ENCODE assay signal across 11 mouse cellular contexts in the genomic region with DNA sequence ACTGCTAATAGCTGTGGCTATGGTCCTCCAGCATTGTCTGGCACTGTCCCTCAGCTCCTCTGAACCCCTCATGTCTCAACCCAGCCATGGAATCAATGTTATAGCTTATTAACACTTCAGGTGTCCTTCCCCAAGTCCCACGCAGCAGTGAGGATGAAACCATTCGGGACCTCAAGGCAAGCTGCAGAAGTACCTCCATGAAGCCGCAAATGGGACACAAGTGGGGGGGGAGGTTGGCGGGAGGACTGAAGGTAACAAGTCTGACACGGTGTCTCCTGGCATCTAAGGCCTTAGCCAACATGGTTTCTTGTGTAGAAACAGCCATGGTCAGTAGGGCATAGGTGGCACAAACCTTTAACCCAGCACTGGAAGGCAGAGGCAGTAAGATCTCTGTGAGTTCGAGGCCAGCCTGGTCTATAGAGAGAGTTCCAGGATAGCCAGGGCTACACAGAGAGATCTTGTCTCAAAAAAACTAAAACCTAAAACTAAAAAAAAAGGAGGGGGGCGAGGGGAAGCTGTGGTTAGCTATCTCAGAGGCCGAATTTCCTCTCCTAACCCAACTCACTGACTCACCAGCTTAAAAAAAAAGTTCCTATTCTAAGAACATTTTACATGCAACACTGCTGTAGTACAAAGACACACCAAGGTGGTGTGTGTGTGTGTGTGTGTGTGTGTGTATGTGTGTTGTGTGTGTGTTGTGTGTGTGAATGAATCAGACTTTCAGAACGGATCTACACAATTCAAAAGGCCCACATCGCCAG.
A peak's percentile ranks its signal among the peaks of the same experiment; 100 is the strongest.
DNase-seq lines count a peak whose midpoint lies in the region; ATAC-seq and TF ChIP-seq lines count a peak whose summit lies in the region.
"Had no signal": no experiment of that assay in that cellular context is flagged by ENCODE, and none has a peak within 500 bp of the region (broad histone marks: within the 10 kb centered on the region; RNA-seq: fewer than 3 reads in every experiment).

No protein-coding gene starts in this region.

- TF ChIP-seq CTCF in embryonic fibroblast, embryonic 13.5 days (IDR thresholded peaks at IDR 0.05; ENCODE audit: borderline replicate concordance, insufficient read depth, low read length) = no peak

- peak; percentile 63 for DNase-seq in cerebellum, adult 9-11 months
- DNase-seq in CD8-positive naive resting alpha-beta T cell, adult 2 months (ENCODE audit: low read depth in 2 of 2, low spot score in 2 of 2) = peak; percentile 15 to 48
- DNase-seq in neural tube, embryonic 10.5 days (ENCODE audit: extremely low spot score, low spot score) = no peak
- no peak for DNase-seq in frontal cortex, postnatal 25 days (ENCODE audit: low spot score in 2 of 2)
- DNase-seq: lung, embryonic 14.5 days had no signal

- no peak for TF ChIP-seq POLR2A in embryonic fibroblast, embryonic 13.5 days (IDR thresholded peaks at IDR 0.05; ENCODE audit: low read depth, low read length)
- no peak for TF ChIP-seq POLR2A in myocyte (IDR thresholded peaks at IDR 0.05; ENCODE audit: insufficient read length, low read depth)

- H3K4me1 ChIP-seq in embryonic fibroblast, embryonic 13.5 days (ENCODE audit: control insufficient read depth, insufficient read depth, low read length) = peaks cover 14% of the 10 kb centered on the region

- no peaks in the 10 kb centered on the region for H3K79me2 ChIP-seq in myocyte (ENCODE audit: control insufficient read depth, insufficient read depth)

- peak overlapping the region; percentile 45 for H3K27ac ChIP-seq in embryonic fibroblast, embryonic 13.5 days (ENCODE audit: insufficient read depth, low read length)
- H3K27ac ChIP-seq: embryonic facial prominence, embryonic 15.5 days; hindbrain, postnatal 0 days had no signal

- no peak for ATAC-seq in cerebellum, adult (ENCODE audit: insufficient number of reproducible peaks, low FRiP score, low TSS enrichment)
- ATAC-seq in erythroid progenitor cell, adult 5-6 weeks (replicated peaks; ENCODE audit: low FRiP score, poor library complexity, severe bottlenecking) = no peak
- ATAC-seq: hindbrain, postnatal 0 days had no signal

- H3K4me2 ChIP-seq in myocyte (ENCODE audit: low read depth) = peak overlapping the region; percentile 8
- H3K4me2 ChIP-seq: embryonic facial prominence, embryonic 15.5 days; lung, embryonic 14.5 days had no signal

- no peaks in the 10 kb centered on the region for H3K27me3 ChIP-seq in myocyte (ENCODE audit: control insufficient read depth, insufficient read depth, insufficient read length)
- H3K27me3 ChIP-seq: embryonic facial prominence, embryonic 15.5 days had no signal

- H3K36me3 ChIP-seq in myocyte (ENCODE audit: control insufficient read depth, insufficient read depth) = peaks cover 4% of the 10 kb centered on the region

- H3K4me3 ChIP-seq in embryonic fibroblast, embryonic 13.5 days (ENCODE audit: insufficient read depth, low read length) = no peak overlapping the region
- no peak overlapping the region for H3K4me3 ChIP-seq in myocyte
- H3K4me3 ChIP-seq: embryonic facial prominence, embryonic 15.5 days had no signal

- no peak overlapping the region for H3ac ChIP-seq in myocyte (ENCODE audit: control insufficient read depth, insufficient read length)

TF ChIP-seq in myocyte, 11 proteins besides CTCF, POLR2A, EP300 and RAD21:
- no peak for TF ChIP-seq POLR2AphosphoS2 (IDR thresholded peaks at IDR 0.05; ENCODE audit: insufficient read length, low read depth)
- TF ChIP-seq MAX (IDR thresholded peaks at IDR 0.05; ENCODE audit: low read depth) = no peak

Comparison
In these comparisons a context has a peak if more than half of its experiments do, and no peak if none do; other contexts are left out.
1. DNase-seq: peak in cerebellum, adult 9-11 months (single experiment) and CD8-positive naive resting alpha-beta T cell, adult 2 months (2 of 2); none in neural tube, embryonic 10.5 days (single experiment) and frontal cortex, postnatal 25 days (0 of 2).